In genomic region chr5:142630224-142630623, GRCm38 (mm10) we compare ENCODE assay signal across 8 mouse cellular contexts. TPM values are rescaled to one million over a fixed set of nuclear protein-coding genes. Genes with fewer than 3 reads are reported as not detected.
DNase-seq lines count a peak whose midpoint lies in the region; ATAC-seq and TF ChIP-seq lines count a peak whose summit lies in the region.

No protein-coding gene starts in this region.

- no peaks in the 10 kb centered on the region for H3K9me3 ChIP-seq in embryonic facial prominence, embryonic 15.5 days (replicated peaks)
- H3K9me3 ChIP-seq in hindbrain, embryonic 13.5 days = no peaks in the 10 kb centered on the region
- no peaks in the 10 kb centered on the region for H3K9me3 ChIP-seq in lung, embryonic 14.5 days (ENCODE audit: low read depth, low read length)

- peak overlapping the region; percentile 79 for H3K4me3 ChIP-seq in spleen, adult 2 months (ENCODE audit: extremely low read depth, insufficient read depth, insufficient read length)
- peak overlapping the region; percentile 77 for H3K4me3 ChIP-seq in embryonic facial prominence, embryonic 15.5 days (replicated peaks)
- peak overlapping the region; percentile 98 for H3K4me3 ChIP-seq in hindbrain, embryonic 13.5 days
- H3K4me3 ChIP-seq in lung, embryonic 14.5 days (ENCODE audit: low read depth, low read length) = peak overlapping the region; percentile 95
- H3K4me3 ChIP-seq in small intestine, adult 2 months (ENCODE audit: low read depth, low read length) = peak overlapping the region; percentile 80

- 2% methylated on average over 6 of the region's 6 CpGs for WGBS in spleen, adult 2 months
- WGBS in embryonic facial prominence, embryonic 15.5 days = 6% methylated on average over 6 of the region's 6 CpGs
- 14% methylated on average over 6 of the region's 6 CpGs for WGBS in hindbrain, embryonic 13.5 days
- 10% methylated on average over 6 of the region's 6 CpGs for WGBS in lung, embryonic 14.5 days
- WGBS in small intestine, adult 2 months = 4% methylated on average over 6 of the region's 6 CpGs

- peaks cover 9% of the 10 kb centered on the region for H3K36me3 ChIP-seq in spleen, adult 2 months (ENCODE audit: control insufficient read depth, insufficient read depth, low read length)
- H3K36me3 ChIP-seq in embryonic facial prominence, embryonic 15.5 days = peaks cover 22% of the 10 kb centered on the region
- peaks cover 16% of the 10 kb centered on the region for H3K36me3 ChIP-seq in hindbrain, embryonic 13.5 days
- peaks cover 8% of the 10 kb centered on the region for H3K36me3 ChIP-seq in lung, embryonic 14.5 days (ENCODE audit: insufficient read depth)
- H3K36me3 ChIP-seq in small intestine, adult 2 months (ENCODE audit: control insufficient read depth, insufficient read depth, low read length) = peaks cover 4% of the 10 kb centered on the region; the same call in 1 of the 2 replicates

- H3K4me1 ChIP-seq in spleen, adult 2 months (ENCODE audit: control insufficient read depth, insufficient read depth, insufficient read length) = peaks cover 5% of the 10 kb centered on the region; the same call in 1 of the 2 replicates
- peaks cover 13% of the 10 kb centered on the region for H3K4me1 ChIP-seq in embryonic facial prominence, embryonic 15.5 days
- peaks cover 20% of the 10 kb centered on the region for H3K4me1 ChIP-seq in hindbrain, embryonic 13.5 days (replicated peaks)
- peaks cover 8% of the 10 kb centered on the region; the same call in 1 of the 2 replicates for H3K4me1 ChIP-seq in lung, embryonic 14.5 days (ENCODE audit: insufficient read depth)
- H3K4me1 ChIP-seq in small intestine, adult 2 months (ENCODE audit: control insufficient read depth, insufficient read depth, insufficient read length, low read length) = peaks cover 5% of the 10 kb centered on the region; the same call in 1 of the 2 replicates

- TF ChIP-seq POLR2A in spleen, adult 2 months (IDR thresholded peaks at IDR 0.05; ENCODE audit: low read depth, low read length) = no peak
- no peak for TF ChIP-seq POLR2A in small intestine, adult 2 months (IDR thresholded peaks at IDR 0.05; ENCODE audit: low read depth, low read length)

- no peak for ATAC-seq in embryonic facial prominence, embryonic 15.5 days (ENCODE audit: insufficient number of reproducible peaks, low FRiP score, low TSS enrichment, low read depth)
- no peak for ATAC-seq in hindbrain, embryonic 13.5 days (ENCODE audit: low FRiP score)
- ATAC-seq in lung, embryonic 14.5 days (ENCODE audit: insufficient read depth) = no peak

- DNase-seq in spleen, adult 2 months (ENCODE audit: low read depth in 1 of 2, low spot score in 2 of 2) = no peak
- DNase-seq in spleen, adult 18-20 months = no peak
- peak; percentile 9 for DNase-seq in lung, embryonic 14.5 days
- no peak for DNase-seq in spleen, postnatal 14 days (ENCODE audit: low spot score in 2 of 2)
- DNase-seq in right cerebral cortex, postnatal 10 days (ENCODE audit: low spot score in 2 of 2) = no peak

- peak overlapping the region; percentile 96 for H3K9ac ChIP-seq in embryonic facial prominence, embryonic 15.5 days
- peak overlapping the region; percentile 98 for H3K9ac ChIP-seq in hindbrain, embryonic 13.5 days
- peak overlapping the region; percentile 92 for H3K9ac ChIP-seq in lung, embryonic 14.5 days

- TF ChIP-seq CTCF in spleen, adult 2 months (IDR thresholded peaks at IDR 0.05; ENCODE audit: extremely low read depth, insufficient read depth, insufficient read length, insufficient replicate concordance) = no peak
- no peak for TF ChIP-seq CTCF in lung, embryonic 14.5 days (IDR thresholded peaks at IDR 0.05; ENCODE audit: low read depth)
- TF ChIP-seq CTCF in small intestine, adult 2 months (IDR thresholded peaks at IDR 0.05; ENCODE audit: extremely low read depth, insufficient read length, insufficient replicate concordance, low read depth, low read length) = no peak

- peak overlapping the region; percentile 85 for H3K4me2 ChIP-seq in embryonic facial prominence, embryonic 15.5 days (replicated peaks)
- peak overlapping the region; percentile 96 for H3K4me2 ChIP-seq in hindbrain, embryonic 13.5 days
- H3K4me2 ChIP-seq in lung, embryonic 14.5 days = peak overlapping the region; percentile 91

- peaks cover 2% of the 10 kb centered on the region; the same call in 1 of the 2 replicates for H3K27me3 ChIP-seq in spleen, adult 2 months (ENCODE audit: control insufficient read depth, insufficient read depth, low read length)
- H3K27me3 ChIP-seq in embryonic facial prominence, embryonic 15.5 days = no peaks in the 10 kb centered on the region
- H3K27me3 ChIP-seq in hindbrain, embryonic 13.5 days = no peaks in the 10 kb centered on the region
- H3K27me3 ChIP-seq in lung, embryonic 14.5 days (ENCODE audit: insufficient read depth, low read length) = no peaks in the 10 kb centered on the region
- no peaks in the 10 kb centered on the region for H3K27me3 ChIP-seq in small intestine, adult 2 months (ENCODE audit: control insufficient read depth, insufficient read depth, low read length)

- no peak overlapping the region for H3K27ac ChIP-seq in spleen, adult 2 months (ENCODE audit: insufficient read depth, low read length)
- H3K27ac ChIP-seq in embryonic facial prominence, embryonic 15.5 days (replicated peaks) = peak overlapping the region; percentile 66; the same call in 1 of the 2 replicates
- no peak overlapping the region; the same call in 1 of the 2 replicates for H3K27ac ChIP-seq in hindbrain, embryonic 13.5 days
- H3K27ac ChIP-seq in lung, embryonic 14.5 days (ENCODE audit: low read depth) = no peak overlapping the region
- H3K27ac ChIP-seq in small intestine, adult 2 months (ENCODE audit: insufficient read depth, low read depth, low read length) = no peak overlapping the region

RNA-seq across cellular contexts. Expression of gene Wipi2, which starts 2.7 kb away (rescaled TPM):
- polyA plus RNA-seq in spleen, adult 2 months (2012; rRNA removed) = 32.1 and 36.3 TPM in 2 replicates
- polyA plus RNA-seq in embryonic facial prominence, embryonic 15.5 days (2015; fragmentation: Nextera tagmentation; extraction: Ambion mirVana) = 44.7 and 47.8 TPM in 2 replicates
- 44.4 and 44.5 TPM in 2 replicates for polyA plus RNA-seq in hindbrain, embryonic 13.5 days (2015; fragmentation: Nextera tagmentation; extraction: Ambion mirVana)
- 47.7 and 53.0 TPM in 2 replicates for polyA plus RNA-seq in lung, embryonic 14.5 days (2014; fragmentation: Nextera tagmentation; extraction: Ambion mirVana)
- 22.5 and 38.9 TPM in 2 replicates for polyA plus RNA-seq in small intestine, adult 2 months (2012; rRNA removed)

RNA-seq across cellular contexts. Expression of gene Mmd2, which starts 21.6 kb away (rescaled TPM):
- 0.18 TPM in 1 of 2 replicates, not detected in the other for polyA plus RNA-seq in spleen, adult 2 months (2012; rRNA removed)
- 4.1 and 4.6 TPM in 2 replicates for polyA plus RNA-seq in embryonic facial prominence, embryonic 15.5 days (2015; fragmentation: Nextera tagmentation; extraction: Ambion mirVana)
- polyA plus RNA-seq in hindbrain, embryonic 13.5 days (2015; fragmentation: Nextera tagmentation; extraction: Ambion mirVana) = 34.1 and 34.8 TPM in 2 replicates
- 0.11 TPM in 1 of 2 replicates, not detected in the other for polyA plus RNA-seq in lung, embryonic 14.5 days (2014; fragmentation: Nextera tagmentation; extraction: Ambion mirVana)
- polyA plus RNA-seq in small intestine, adult 2 months (2012; rRNA removed) = 0.13 and 0.20 TPM in 2 replicates
